Mouse (Mus musculus): ENCODE data around the gene Mtrr. TPM values are rescaled to one million over a fixed set of nuclear protein-coding genes. Genes with fewer than 3 reads are reported as not detected.
A peak's percentile ranks its signal among the peaks of the same experiment; 100 is the strongest.

Mtrr gene
- 10 to 100 TPM; 22.1 to 33.3 TPM for polyA plus RNA-seq (2017; shearing (Covaris generic))

DNA sequence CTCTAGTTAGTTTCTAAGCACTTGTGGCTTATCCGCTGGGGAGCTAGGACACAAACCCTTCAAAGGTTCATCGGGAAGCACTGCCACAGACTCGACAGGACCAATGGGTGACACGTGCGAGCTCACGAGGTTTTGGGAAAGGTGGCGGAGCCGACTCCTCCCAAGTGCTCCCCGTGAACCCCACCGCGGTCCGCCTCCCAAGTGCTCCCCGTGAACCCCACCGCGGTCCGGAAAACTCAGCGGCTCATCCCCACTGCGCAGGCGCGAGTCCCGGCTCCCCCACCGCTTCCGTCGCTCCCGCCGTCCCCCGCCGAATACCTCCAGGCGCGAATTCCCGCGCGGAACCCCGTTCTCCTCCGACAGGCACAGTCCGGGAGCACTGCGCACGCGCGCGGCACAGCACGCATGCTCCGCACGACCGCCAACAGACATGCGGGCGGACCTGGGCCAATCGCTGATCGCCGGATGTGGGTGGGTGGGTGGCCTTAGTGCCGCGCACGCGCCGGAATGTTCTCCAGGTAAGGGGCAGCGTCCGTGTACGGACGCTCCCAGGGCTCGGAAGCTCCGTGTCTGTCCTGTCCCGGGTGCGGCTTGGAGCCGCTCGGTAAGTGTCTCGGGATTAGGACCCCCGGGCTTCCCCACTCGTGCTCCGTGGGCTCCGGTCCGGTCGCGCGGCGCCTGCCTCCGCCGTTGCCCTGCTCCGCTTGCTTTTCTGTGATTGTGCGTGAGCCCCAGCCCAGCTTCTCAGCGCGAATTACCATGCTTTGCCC lies at the start of gene Mtrr, which contains the start of gene Fastkd3:
TSS of gene Mtrr (minus strand) at position 403 of the 770 bp plus-strand sequence.
TSS of gene Fastkd3 (plus strand) at position 488 of the 770 bp plus-strand sequence.
- ATAC-seq: peak; percentile 93

GRCm38 (mm10) chr13:68627041-68627440 lies 45.1 kb upstream of the Mtrr start:
- ATAC-seq: no peak

DNA sequence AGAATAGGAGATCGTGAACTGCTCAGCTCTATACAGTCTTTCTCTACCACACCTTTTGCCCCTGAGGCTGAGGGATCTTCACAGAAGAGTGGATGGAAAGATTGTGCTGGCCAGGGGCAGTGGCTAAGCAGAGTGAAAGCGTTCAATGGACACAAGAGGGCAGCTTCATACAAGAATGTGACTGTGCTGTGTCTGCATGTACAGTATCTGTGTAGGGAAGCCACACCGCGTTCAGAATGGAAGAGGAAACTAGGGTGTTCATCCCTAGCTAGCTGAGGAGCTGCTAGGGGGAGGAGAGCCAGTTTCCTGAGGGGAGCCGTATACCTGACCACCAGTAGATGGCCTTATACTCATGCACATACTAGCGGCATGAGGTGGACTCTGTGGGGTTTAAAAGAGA lies 40.8 kb upstream of the Mtrr start:
- no peak for ATAC-seq

DNA sequence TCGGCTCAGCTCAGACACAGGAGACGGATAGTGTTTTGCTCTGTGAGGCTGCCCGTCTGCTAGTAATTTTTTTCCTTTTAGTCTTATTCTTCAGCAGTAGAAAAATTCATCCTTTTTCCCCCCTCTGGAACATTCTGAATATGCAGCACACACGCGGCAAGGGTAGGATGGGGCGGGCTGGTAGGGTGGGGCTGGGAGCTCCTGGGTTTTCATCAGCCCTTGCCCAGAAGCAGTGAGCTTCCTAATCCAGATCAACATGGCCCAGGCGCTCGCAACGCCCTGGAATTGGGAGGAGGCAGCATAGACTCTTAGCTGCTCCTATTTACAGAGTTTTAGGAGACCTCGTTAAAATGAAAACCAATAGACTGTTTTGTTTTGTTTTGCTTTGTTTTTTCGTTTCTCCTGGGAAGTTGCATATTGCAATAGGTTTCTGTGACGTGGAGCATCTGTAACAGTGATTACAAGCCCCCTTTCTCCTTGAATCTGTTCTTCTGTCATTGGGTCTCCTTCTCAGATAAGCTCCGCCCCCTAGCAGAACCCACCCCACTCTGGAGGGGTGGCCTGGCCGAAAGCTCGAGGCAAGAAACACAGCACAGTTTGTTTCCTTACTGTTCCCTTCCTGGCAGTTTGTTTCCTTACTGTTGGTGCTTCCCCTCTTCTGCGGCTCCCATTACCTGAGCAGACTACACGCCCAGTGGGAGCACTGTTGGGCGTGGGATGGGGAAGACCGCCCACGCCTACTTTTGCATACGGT lies 25.9 kb upstream of the Mtrr start:
- ATAC-seq: no peak

GRCm38 (mm10) chr13:68605689-68606126 lies 23.8 kb upstream of the Mtrr start:
- ATAC-seq: no peak

DNA sequence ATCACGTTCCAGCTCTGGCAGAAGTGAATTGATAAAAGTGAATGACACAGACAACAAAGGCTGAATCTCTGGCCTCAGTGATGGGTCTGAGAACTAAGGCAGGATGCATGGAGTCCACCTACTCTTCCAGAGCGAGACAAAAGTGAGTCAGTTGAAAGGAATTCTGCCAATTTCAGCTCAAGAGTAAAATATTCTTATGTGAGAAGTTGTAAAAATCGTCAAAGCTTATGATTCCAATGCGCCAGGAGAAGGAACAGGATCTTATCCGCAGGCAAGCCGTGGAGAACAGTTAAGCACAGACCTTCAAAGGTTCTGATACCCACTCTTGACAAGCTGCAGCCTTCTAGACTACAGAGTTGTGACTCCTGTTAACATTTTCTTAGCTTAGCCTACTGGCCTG lies 21.1 kb upstream of the Mtrr start:
- ATAC-seq: no peak

- no peak for ATAC-seq
These were observed 19.2 kb upstream of the Mtrr start for GRCm38 (mm10) chr13:68601184-68601583.

DNA sequence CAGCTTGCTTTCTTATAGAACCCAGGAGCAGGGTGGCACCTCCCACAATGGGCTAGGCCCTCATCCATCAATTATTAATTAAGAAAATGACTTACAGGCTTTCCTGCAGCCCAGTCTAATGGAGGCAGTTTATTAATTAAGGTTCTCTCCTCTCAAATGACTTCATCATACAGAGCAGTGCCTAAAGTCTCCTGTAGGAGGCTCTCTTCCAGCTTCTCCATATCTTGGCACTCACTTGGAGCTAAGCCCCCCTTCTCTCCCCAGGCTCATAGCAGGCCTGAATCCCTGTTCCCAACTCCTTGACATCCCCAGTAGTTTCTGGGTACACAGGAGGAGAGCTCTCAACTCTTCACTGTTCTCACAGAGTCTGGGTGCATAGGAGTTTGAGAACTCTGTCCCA lies 17.0 kb upstream of the Mtrr start:
- ATAC-seq: no peak

DNA sequence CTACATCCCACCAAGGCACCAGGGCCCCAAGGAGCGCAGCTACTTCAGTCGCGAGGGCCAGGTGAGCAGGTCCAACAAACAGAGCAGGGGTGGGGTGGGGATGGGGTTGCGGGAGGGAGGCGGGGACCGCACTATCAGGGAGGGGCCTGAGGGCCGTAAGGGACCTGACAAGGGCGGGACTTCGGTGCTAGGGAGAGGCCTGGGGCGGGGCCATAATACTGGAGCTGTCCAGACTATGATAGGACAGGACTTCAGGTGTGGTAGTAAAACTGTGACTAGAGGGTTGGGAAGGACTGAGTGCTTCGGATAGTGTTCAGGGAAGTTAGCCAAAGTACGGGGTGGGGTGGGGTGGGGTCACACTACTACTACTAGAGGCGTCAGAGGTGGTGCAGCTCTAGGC lies 15.7 kb upstream of the Mtrr start:
- ATAC-seq: no peak

- ATAC-seq: no peak
These were observed 15.2 kb upstream of the Mtrr start, which contains the start of gene 1700001L19Rik for GRCm38 (mm10) chr13:68597199-68597598. Gene 1700001L19Rik, plus strand, starts transcription at chr13:68597421.

- no peak for ATAC-seq
These were observed 11.8 kb upstream of the Mtrr start for GRCm38 (mm10) chr13:68593797-68594196.

DNA sequence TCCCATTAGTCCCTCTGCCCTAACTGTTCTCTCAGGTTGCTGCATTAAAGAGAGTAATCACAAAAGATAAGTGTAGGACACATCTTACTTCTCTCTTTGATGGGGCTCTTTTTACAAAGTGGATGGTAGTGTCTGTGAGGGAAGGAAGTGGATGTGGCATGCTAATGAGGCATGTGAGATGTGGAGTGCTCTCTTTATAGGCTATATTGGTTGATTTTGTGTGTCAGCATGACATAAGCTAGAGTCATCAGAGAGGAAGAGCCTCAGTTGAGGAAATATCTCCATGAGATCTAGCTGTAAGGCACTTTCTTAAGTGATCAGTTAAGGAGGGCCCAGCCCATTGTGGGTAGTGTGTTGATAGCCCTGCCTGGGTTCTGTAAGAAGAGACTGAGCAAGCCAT lies 6.4 kb upstream of the Mtrr start:
- peak; percentile 84 for ATAC-seq

DNA sequence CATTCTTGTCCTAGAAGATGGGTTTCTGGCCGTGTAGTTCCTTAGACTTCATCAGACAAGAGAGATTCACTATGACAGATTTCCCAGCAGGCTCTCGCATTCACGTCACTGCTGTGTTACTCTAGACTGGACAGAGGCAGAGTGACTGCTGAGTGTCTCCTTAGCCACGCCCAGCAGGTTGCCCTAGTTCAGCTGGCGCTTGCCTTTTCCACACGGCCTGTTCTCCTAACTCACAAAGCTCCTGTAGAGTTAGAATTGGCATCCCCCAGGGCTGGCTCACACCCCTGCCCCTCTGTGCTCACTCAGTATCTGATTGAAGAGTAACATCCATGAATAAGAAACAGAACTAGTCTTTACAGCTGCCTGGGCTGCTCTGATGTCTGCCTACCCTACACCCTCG lies 3.5 kb upstream of the Mtrr start:
- ATAC-seq: no peak

DNA sequence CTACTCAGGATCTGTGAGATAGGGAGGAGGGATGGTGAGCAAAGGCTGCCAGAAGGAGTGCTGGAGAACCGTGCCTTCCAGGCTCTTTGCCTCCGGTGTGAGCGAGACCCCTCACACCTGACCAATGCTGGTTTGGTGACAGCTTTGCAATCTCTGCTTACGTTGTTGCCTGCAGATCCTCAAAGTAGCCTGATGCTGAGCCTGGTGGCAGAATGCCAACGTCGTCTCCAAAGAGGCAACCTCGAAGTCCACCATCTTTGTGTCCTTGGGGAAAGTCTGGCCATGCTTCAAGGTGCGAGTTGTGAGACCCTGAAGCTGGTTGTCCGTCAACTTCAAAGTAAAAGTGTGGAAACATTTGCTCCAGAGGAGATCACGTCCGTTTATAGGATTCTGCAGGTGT lies 2.0 kb upstream of the Mtrr start:
- ATAC-seq: no peak

GRCm38 (mm10) chr13:68582517-68582780 lies 500 bp upstream of the Mtrr start:
- no peak for ATAC-seq

DNA sequence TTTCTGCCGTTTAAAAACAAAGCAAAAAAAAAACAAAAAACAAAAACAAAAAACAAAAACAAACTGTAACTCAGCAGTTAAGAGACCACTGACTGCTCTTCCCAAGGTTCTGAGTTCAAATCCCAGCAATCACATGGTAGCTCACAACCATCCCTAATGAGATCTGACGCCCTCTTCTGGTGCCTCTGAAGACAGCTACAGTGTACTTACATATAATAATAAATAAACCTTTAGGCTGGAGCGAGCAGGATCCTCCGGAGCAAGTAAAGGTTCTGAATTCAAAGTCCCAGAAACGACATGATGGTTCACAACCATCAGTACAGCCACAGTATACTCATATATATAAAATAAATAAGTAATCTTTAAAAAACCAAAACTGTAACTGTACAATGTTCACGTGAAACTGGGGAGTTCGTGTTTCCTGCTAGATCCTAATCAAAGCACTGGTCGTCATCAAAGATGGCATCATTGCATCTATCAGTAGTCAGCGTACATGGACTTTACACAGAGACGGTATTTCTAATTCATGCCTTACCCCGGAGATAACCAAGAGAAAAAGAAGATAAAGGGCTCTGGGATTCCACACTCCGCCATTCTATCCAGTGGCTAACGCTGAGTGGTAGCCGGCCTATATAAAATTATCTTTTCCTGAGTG lies 736 bp downstream of the Mtrr start:
- ATAC-seq: peak; percentile 30

DNA sequence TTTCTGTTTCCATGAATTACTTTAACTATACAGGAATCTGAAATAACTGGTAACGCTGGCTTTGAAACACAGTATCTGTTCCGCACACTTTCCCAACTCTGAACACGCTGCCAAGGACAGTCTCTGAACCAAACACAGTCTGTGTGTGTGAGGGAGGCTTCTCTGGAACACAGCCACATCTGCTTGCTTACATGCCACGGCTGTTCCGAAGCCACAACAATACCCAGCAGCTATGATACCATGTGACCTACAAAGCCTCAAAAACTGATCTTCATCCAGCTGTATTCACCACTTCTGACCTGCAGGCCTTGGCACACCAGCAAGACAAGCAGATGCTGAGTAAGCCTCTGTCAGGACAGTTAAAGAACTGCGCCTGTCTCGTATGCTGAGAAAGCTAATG lies 4.0 kb downstream of the Mtrr start:
- no peak for ATAC-seq

- ATAC-seq: no peak
These were observed 7.6 kb downstream of the Mtrr start for GRCm38 (mm10) chr13:68574398-68574797.

DNA sequence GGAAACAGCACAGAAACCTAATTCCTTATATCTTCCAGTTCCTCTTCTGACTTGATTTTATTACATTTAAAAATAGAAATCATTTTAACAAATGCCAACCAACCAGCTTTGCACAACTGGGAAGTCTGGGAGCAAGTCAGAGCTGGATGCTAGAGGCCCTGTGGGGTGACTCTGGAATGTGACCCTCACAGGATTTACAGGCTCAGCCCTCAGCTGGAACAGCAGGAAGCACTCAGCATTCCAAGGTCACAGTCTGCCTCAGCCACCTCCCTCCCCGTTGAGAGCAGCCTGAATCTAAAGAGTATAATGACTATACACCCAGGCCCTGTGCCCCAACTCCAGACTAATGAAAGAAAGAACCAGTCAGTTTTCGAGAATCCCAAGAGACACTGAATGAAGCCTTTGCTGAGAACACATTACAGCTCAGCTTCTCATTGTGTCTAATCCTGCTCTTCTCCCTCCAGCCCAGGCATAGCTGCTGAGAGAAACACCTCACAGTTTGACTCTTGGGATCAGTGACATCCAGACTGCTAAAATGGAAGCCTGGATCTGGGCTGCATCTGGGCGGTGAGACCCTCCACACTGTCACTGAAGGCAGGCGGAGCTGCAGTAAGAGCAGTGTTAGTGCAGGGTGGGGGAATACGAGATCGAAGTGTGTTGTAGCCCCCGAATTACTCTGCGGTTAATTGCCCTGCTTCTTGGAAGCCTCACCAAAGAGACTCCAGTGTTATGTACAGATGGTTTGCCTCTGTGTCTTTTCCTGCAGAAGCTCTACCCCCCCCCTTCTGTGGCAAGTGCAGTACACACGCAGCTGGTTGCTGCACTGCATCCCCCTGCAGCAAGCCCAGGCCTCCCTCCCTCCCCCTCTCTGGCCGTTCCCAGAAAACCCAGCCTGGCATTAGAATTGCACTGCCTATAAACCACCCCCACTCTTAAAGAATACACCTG lies 8.7 kb downstream of the Mtrr start:
- no peak for ATAC-seq

GRCm38 (mm10) chr13:68572247-68572646 lies 9.7 kb downstream of the Mtrr start:
- no peak for ATAC-seq

GRCm38 (mm10) chr13:68569589-68570336 lies 12.2 kb downstream of the Mtrr start:
- ATAC-seq: peak; percentile 74

DNA sequence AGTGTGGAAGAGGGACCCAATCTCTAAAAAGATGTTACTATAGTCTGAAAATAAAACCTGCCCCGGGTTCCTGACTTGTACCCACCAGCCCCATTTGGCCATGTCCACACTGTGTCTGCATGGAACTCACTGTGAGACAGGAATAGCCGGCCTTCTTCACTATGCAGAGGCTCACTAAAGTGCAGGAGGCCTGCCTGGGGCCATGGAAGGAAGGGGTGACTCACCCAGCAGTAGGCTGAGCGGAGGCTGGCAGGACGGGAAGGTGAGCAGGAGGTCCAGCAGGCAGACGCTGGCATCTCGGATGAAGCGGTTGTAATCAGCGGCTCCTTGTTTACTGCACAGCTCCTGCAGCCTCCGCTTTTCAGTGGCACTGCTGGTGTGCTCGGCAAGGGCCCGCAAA lies 13.4 kb downstream of the Mtrr start:
- ATAC-seq: no peak
